Mouse (Mus musculus) kidney, postnatal 10 days (tissue): Measurements from ENCODE around the gene Tekt4.

Source experiments
- DNase-seq: peaks from one replicate; pipeline ENCODE4 v3.0.0; 2021; ENCODE audit warnings: mixed read lengths

Tekt4 gene

GRCm38 (mm10) chr17:25480820-25481219 lies 26.4 kb downstream of the Tekt4 start:
- DNase-seq = no peak

- DNase-seq = no peak
These were observed 27.7 kb downstream of the Tekt4 start for GRCm38 (mm10) chr17:25482092-25482491.

- peak; percentile 43 for DNase-seq
These were observed 42.6 kb downstream of the Tekt4 start, which contains the start of gene Sstr5 for GRCm38 (mm10) chr17:25497013-25497412. TSS of gene Sstr5 (minus strand) at chr17:25497288.

GRCm38 (mm10) chr17:25502599-25502998 lies 48.2 kb downstream of the Tekt4 start:
- DNase-seq = no peak

GRCm38 (mm10) chr17:25507799-25508198 lies 53.4 kb downstream of the Tekt4 start:
- DNase-seq = peak; percentile 83

- DNase-seq = peak; percentile 55
These were observed 54.6 kb downstream of the Tekt4 start for GRCm38 (mm10) chr17:25508860-25509577.

DNA sequence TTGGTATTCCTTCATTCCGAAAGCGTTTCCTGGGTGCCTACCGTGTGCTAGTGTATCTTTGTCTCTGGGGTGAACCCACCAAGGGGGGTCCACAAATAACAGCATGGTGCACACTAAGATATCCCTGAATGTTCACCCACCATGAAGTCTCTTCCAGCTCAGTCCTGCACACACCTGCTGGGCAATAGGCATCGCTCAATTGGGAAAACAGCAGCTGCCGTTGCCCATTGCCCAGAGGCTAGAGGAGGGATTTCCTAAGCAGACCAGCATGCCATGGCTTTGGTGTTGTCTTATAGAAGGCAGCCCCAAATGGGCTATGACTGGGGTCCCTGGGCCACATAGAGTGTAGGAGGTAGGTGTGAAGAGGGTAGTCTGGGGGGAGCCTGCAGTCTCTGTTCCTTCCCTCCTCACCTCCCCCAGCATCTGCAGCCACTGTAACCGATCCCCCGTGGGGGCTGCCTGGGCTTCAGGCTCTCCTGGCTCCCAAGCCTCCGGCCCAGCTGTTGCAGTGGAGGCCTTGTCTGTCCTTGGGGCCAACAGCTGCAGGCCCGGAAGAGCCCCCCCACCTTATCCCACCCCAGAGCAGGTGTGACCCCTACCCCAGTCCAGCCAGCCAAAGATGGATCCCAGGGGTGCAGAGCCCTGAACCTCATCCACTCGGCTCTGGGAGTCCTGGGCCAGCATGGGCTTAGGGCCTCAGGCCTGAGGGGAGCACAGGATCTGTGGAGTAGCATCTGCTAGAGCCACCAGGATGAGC lies 55.8 kb downstream of the Tekt4 start:
- DNase-seq = no peak

- DNase-seq = no peak
These were observed 57.5 kb downstream of the Tekt4 start for GRCm38 (mm10) chr17:25511876-25512275.

DNA sequence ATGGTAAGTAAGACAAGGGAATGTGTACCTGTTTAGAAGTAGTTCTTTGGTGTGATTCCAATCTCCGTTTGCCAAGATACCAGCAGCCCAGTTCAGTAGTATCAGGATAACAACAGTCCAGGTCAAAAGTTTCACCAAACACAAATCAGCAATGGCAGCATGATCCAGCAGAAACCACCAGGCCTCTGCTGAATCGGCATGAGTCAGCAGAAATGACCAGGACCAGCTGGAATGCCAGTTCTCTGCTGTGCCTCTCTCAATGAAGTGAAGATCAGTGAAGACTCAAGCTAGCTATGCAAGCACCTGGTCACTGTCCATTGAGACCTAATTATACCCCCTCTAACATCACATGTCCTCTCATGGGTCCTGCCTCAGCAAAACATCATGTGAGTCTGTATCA lies 59.6 kb downstream of the Tekt4 start:
- DNase-seq = no peak

- DNase-seq = peak; percentile 28
These were observed 61.9 kb downstream of the Tekt4 start for GRCm38 (mm10) chr17:25516315-25516714.

DNA sequence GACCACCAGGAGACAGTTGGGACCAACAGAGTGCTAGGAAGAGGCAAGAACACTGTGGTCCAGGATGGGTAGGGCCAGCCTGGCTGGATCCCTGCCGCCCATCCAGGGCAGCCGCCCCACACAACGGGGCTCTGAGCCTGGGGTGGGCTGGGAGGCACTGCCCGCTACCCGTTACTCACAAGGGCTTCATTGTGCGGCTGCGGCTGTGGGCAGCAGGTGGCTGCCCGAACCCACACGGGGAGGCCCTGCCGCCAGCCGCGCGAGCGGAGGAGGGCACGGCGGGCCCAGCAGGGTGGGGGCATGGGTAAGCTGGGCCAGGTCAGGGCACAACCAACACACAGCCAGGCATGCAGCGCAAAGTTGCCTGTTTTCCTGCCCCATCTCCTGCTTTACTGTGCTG lies 63.7 kb downstream of the Tekt4 start:
- DNase-seq = no peak

GRCm38 (mm10) chr17:25519511-25519910 lies 65.1 kb downstream of the Tekt4 start:
- no peak for DNase-seq

DNA sequence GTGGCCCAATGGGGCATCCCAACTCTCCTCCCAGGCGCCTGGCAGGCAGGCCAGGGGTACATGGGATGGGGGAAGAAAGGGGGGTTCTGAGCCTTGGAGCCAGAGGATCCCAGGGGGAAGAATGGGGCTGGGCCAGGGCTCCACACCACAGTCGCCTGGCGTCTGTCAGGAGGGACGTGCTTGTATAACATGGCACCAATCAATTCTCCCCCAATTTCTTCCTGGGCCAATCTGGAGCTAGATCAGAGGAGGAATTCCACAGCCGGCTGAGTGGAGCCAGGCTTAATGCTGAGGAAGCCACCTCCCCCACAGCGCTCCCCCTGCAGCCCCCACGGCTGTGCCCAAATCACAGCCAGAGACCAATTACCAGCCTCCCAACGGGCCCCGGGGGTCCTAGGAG lies 66.1 kb downstream of the Tekt4 start:
- DNase-seq = no peak

GRCm38 (mm10) chr17:25522080-25522479 lies 67.7 kb downstream of the Tekt4 start:
- no peak for DNase-seq
